Mouse (Mus musculus): ENCODE results near the gene Atg10. TPM values are rescaled to one million over a fixed set of nuclear protein-coding genes. Genes with fewer than 3 reads are reported as not detected.
A peak's percentile ranks its signal among the peaks of the same experiment; 100 is the strongest.

The Atg10 gene
- polyA plus RNA-seq, 1 experiment from 2014 or later: 17.0 TPM

GRCm38 (mm10) chr13:91212958-91213357 lies 10.8 kb downstream of the Atg10 start:
- H3K9me3 ChIP-seq (replicated peaks): no peaks in the 10 kb centered on the region
- no peak overlapping the region for H3K4me2 ChIP-seq (replicated peaks)
- H3K27ac ChIP-seq: no peak overlapping the region
- no peak overlapping the region for H3K9ac ChIP-seq
- no peak overlapping the region for H3K4me3 ChIP-seq
- ATAC-seq (ENCODE audit: low FRiP score): no peak
- WGBS: 79% methylated on average over 8 of the region's 8 CpGs
- peaks cover 3% of the 10 kb centered on the region; the same call in 1 of the 2 replicates for H3K36me3 ChIP-seq
- no peaks in the 10 kb centered on the region for H3K4me1 ChIP-seq
- no peaks in the 10 kb centered on the region for H3K27me3 ChIP-seq

- Histone ChIP-seq H3K4me1 (no peaks in the 10 kb centered on the region), H3K9me3 (replicated peaks) (no peaks in the 10 kb centered on the region), H3K4me2 (replicated peaks) (no peak overlapping the region), H3K27me3 (no peaks in the 10 kb centered on the region), H3K4me3 (no peak overlapping the region), H3K9ac (no peak overlapping the region), H3K27ac (no peak overlapping the region), H3K36me3 (no peaks in the 10 kb centered on the region)
- 88% methylated on average over 5 of the region's 5 CpGs for WGBS
- no peak for ATAC-seq (ENCODE audit: low FRiP score)
These were observed 17.5 kb downstream of the Atg10 start for GRCm38 (mm10) chr13:91206237-91206636.

- Histone ChIP-seq H3K27ac (no peak overlapping the region), H3K4me3 (no peak overlapping the region), H3K9ac (no peak overlapping the region), H3K9me3 (replicated peaks) (no peaks in the 10 kb centered on the region), H3K36me3 (no peaks in the 10 kb centered on the region), H3K4me1 (no peaks in the 10 kb centered on the region), H3K4me2 (replicated peaks) (no peak overlapping the region), H3K27me3 (no peaks in the 10 kb centered on the region)
- WGBS: 81% methylated on average over 7 of the region's 7 CpGs
- no peak for ATAC-seq (ENCODE audit: low FRiP score)
These were observed 21.2 kb downstream of the Atg10 start for GRCm38 (mm10) chr13:91202564-91202963.

- Histone ChIP-seq H3K36me3 (no peaks in the 10 kb centered on the region), H3K9me3 (replicated peaks) (no peaks in the 10 kb centered on the region), H3K27me3 (no peaks in the 10 kb centered on the region), H3K27ac (no peak overlapping the region), H3K4me1 (no peaks in the 10 kb centered on the region), H3K9ac (no peak overlapping the region), H3K4me2 (replicated peaks) (no peak overlapping the region), H3K4me3 (no peak overlapping the region)
- WGBS: 91% methylated on average over 13 of the region's 13 CpGs
- ATAC-seq (ENCODE audit: low FRiP score): no peak
These were observed 36.2 kb downstream of the Atg10 start for GRCm38 (mm10) chr13:91187378-91188234.

- no peak for ATAC-seq (ENCODE audit: low FRiP score)
- Histone ChIP-seq H3K9ac (no peak overlapping the region), H3K4me2 (replicated peaks) (no peak overlapping the region), H3K9me3 (replicated peaks) (no peaks in the 10 kb centered on the region), H3K36me3 (no peaks in the 10 kb centered on the region), H3K27me3 (no peaks in the 10 kb centered on the region), H3K27ac (no peak overlapping the region), H3K4me1 (no peaks in the 10 kb centered on the region), H3K4me3 (no peak overlapping the region)
- 84% methylated on average over 3 of the region's 3 CpGs for WGBS
These were observed 38.4 kb downstream of the Atg10 start for GRCm38 (mm10) chr13:91185248-91185867.

GRCm38 (mm10) chr13:91184226-91184625 lies 39.5 kb downstream of the Atg10 start:
- H3K9me3 ChIP-seq (replicated peaks): no peaks in the 10 kb centered on the region
- 76% methylated on average over 3 of the region's 3 CpGs for WGBS
- H3K9ac ChIP-seq: no peak overlapping the region
- no peaks in the 10 kb centered on the region for H3K27me3 ChIP-seq
- H3K27ac ChIP-seq: no peak overlapping the region
- H3K36me3 ChIP-seq: no peaks in the 10 kb centered on the region
- peaks cover 5% of the 10 kb centered on the region; the same call in 1 of the 2 replicates for H3K4me1 ChIP-seq
- H3K4me3 ChIP-seq: no peak overlapping the region
- no peak overlapping the region for H3K4me2 ChIP-seq (replicated peaks)
- ATAC-seq (ENCODE audit: low FRiP score): no peak

- Histone ChIP-seq H3K4me1 (peaks cover 17% of the 10 kb centered on the region), H3K4me3 (no peak overlapping the region), H3K4me2 (replicated peaks) (no peak overlapping the region), H3K27ac (no peak overlapping the region), H3K9ac (no peak overlapping the region), H3K36me3 (no peaks in the 10 kb centered on the region), H3K9me3 (replicated peaks) (no peaks in the 10 kb centered on the region), H3K27me3 (no peaks in the 10 kb centered on the region)
- WGBS: 92% methylated on average over 8 of the region's 8 CpGs
- no peak for ATAC-seq (ENCODE audit: low FRiP score)
These were observed 43.4 kb downstream of the Atg10 start for GRCm38 (mm10) chr13:91180364-91180763.

GRCm38 (mm10) chr13:91179174-91179899 lies 44.4 kb downstream of the Atg10 start:
- H3K4me2 ChIP-seq (replicated peaks): no peak overlapping the region

GRCm38 (mm10) chr13:91178428-91179160 lies 45.2 kb downstream of the Atg10 start:
- peak; percentile 90 for ATAC-seq (ENCODE audit: low FRiP score)
- 43% methylated on average over 9 of the region's 9 CpGs for WGBS
- H3K4me3 ChIP-seq: no peak overlapping the region
- peak overlapping the region; percentile 25; the same call in 1 of the 2 replicates for H3K27ac ChIP-seq
- no peak overlapping the region for H3K9ac ChIP-seq
- peak overlapping the region; percentile 9; the same call in 1 of the 2 replicates for H3K4me2 ChIP-seq (replicated peaks)
- no peaks in the 10 kb centered on the region for H3K9me3 ChIP-seq (replicated peaks)
- no peaks in the 10 kb centered on the region for H3K27me3 ChIP-seq
- no peaks in the 10 kb centered on the region for H3K36me3 ChIP-seq
- H3K4me1 ChIP-seq: peaks cover 17% of the 10 kb centered on the region

More at GRCm38 (mm10) chr13:91179174-91179899, 44.4 kb downstream of the Atg10 start:
- peak; percentile 21; the same call in 1 of the 2 replicates for ATAC-seq (ENCODE audit: low FRiP score)
- H3K27ac ChIP-seq: no peak overlapping the region; the same call in 1 of the 2 replicates
- H3K4me1 ChIP-seq: peaks cover 17% of the 10 kb centered on the region
- H3K9me3 ChIP-seq (replicated peaks): no peaks in the 10 kb centered on the region
- 55% methylated on average over 8 of the region's 8 CpGs for WGBS
- no peak overlapping the region for H3K9ac ChIP-seq
- no peaks in the 10 kb centered on the region for H3K27me3 ChIP-seq
- H3K4me3 ChIP-seq: no peak overlapping the region
- H3K36me3 ChIP-seq: no peaks in the 10 kb centered on the region

- Histone ChIP-seq H3K27me3 (no peaks in the 10 kb centered on the region), H3K9ac (no peak overlapping the region), H3K27ac (no peak overlapping the region), H3K4me2 (replicated peaks) (no peak overlapping the region), H3K4me3 (no peak overlapping the region), H3K4me1 (peaks cover 17% of the 10 kb centered on the region), H3K36me3 (no peaks in the 10 kb centered on the region), H3K9me3 (replicated peaks) (no peaks in the 10 kb centered on the region)
- 67% methylated on average over 3 of the region's 3 CpGs for WGBS
- ATAC-seq (ENCODE audit: low FRiP score): no peak
These were observed 48.4 kb downstream of the Atg10 start for GRCm38 (mm10) chr13:91175347-91175746.

GRCm38 (mm10) chr13:91171766-91172491 lies 51.8 kb downstream of the Atg10 start:
- no peak overlapping the region for H3K9ac ChIP-seq
- H3K4me2 ChIP-seq (replicated peaks): no peak overlapping the region
- H3K27me3 ChIP-seq: no peaks in the 10 kb centered on the region
- no peak overlapping the region for H3K27ac ChIP-seq
- ATAC-seq (ENCODE audit: low FRiP score): peak; percentile 46; the same call in 1 of the 2 replicates
- H3K4me1 ChIP-seq: no peaks in the 10 kb centered on the region
- 84% methylated on average over 15 of the region's 15 CpGs for WGBS
- H3K36me3 ChIP-seq: no peaks in the 10 kb centered on the region
- H3K4me3 ChIP-seq: no peak overlapping the region
- no peaks in the 10 kb centered on the region for H3K9me3 ChIP-seq (replicated peaks)

Data from hindbrain, embryonic 12.5 days (tissue).